Mouse (Mus musculus): ENCODE data around the gene Iqschfp.

DNA sequence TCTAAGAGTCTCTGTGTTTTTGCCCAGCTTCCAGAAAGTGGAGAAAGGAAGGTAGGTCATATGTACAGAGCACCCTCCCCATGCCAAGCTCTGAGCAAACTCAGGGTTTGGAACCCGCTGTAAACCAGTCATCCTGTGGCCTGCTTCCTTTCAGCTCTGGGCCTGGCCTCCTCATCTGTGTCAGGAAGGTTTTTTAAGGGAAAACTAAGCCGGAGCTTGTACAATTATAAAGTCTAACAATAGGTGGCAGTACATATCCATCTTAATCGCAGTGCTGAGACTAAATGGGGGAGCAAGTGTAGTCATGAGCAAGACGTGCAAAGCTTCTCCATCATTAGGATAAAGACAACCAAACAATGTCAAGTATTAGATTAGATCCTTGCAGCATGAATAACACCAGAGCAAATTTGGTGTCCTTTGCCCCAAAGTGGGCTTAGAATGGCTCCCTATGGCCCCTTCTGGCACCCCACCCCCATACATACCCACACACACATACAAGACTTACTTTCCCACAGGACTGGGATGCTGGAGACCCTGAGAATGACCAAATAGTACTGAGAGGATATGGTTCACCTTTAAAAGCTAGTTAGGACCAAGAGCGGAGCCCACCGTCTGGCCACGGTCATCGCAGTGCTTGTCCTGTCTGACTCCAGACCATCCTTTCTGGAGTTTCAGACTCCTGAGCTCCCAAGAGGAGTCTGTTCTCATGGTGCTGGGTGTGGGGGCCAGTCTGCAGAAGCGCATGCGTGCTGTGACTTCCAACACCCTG is 723.2 kb downstream of the Iqschfp start:
- TF ChIP-seq CTCF (IDR thresholded peaks at IDR 0.05; ENCODE audit: borderline replicate concordance, insufficient read depth, low read depth, low read length): peak; percentile 25; the same call in 1 of the 2 replicates
- TF ChIP-seq POLR2A (IDR thresholded peaks at IDR 0.05; ENCODE audit: borderline replicate concordance, insufficient read depth, low read length): no peak
